Mouse (Mus musculus) midbrain, embryonic 14.5 days (tissue): ENCODE data around the gene Nrf1. TPM values are rescaled to one million over a fixed set of nuclear protein-coding genes. Genes with fewer than 3 reads are reported as not detected.

Source experiments
- ATAC-seq: fragments of 200-750 bp; cut with Nextera tagmentation; 2 replicates; pipeline ENCODE4 v1.8.0; 2017; ENCODE audit warnings: moderate number of reproducible peaks, moderate library complexity; ENCODE audit not compliant: low FRiP score, low TSS enrichment
- DNase-seq: peaks from one replicate; pipeline ENCODE4 v3.0.0-alpha.2; 2015
- H3K27ac ChIP-seq: fragments of 300-500 bp; sonication (generic); replicated peaks from 2 replicates; pipeline ENCODE4 v1.5.1; 2014; ENCODE audit warnings: mild to moderate bottlenecking, low read depth, low read length, moderate library complexity
- H3K27me3 ChIP-seq: fragments of 300-500 bp; sonication (generic); 2 replicates; pipeline ENCODE4 v1.6.1; 2014; ENCODE audit warnings: low read length, control low read depth, mixed read lengths; ENCODE audit not compliant: control insufficient read depth, insufficient read depth
- H3K36me3 ChIP-seq: fragments of 300-500 bp; sonication (generic); 2 replicates; pipeline ENCODE4 v1.6.1; 2014; ENCODE audit warnings: low read length, control low read depth; ENCODE audit not compliant: control insufficient read depth, insufficient read depth
- H3K4me1 ChIP-seq: fragments of 300-500 bp; sonication (generic); 2 replicates; pipeline ENCODE4 v1.6.1; 2014; ENCODE audit warnings: mild to moderate bottlenecking, antibody characterized with exemption, low read length, control low read depth; ENCODE audit not compliant: control insufficient read depth, insufficient read depth
- H3K4me2 ChIP-seq: fragments of 300-500 bp; sonication (generic); 2 replicates; pipeline ENCODE4 v1.6.1; 2014; ENCODE audit warnings: mild to moderate bottlenecking, low read length, moderate library complexity
- H3K4me3 ChIP-seq: fragments of 300-500 bp; sonication (generic); replicated peaks from 2 replicates; pipeline ENCODE4 v1.5.1; 2014; ENCODE audit warnings: low read depth, low read length
- H3K9ac ChIP-seq: fragments of 300-500 bp; sonication (generic); replicated peaks from 2 replicates; pipeline ENCODE4 v1.6.1; 2014; ENCODE audit warnings: mild to moderate bottlenecking, low read length, moderate library complexity
- H3K9me3 ChIP-seq: fragments of 300-500 bp; sonication (generic); 2 replicates; pipeline ENCODE4 v1.6.1; 2016; ENCODE audit warnings: low read length, control low read depth, mixed read lengths; ENCODE audit not compliant: control insufficient read depth
- WGBS: fragments of 180-500 bp; shearing (Covaris S2); extraction: QIAGEN DNeasy Blood & Tissue Kit; methylation state at CpG from one replicate; pipeline ENCODE4 v1.1.7; 2014; 5-methylcytosine and 5-hydroxymethylcytosine counted together
- polyA plus RNA-seq: library from polyadenylated mRNA; unstranded; fragments of >200 nt; fragmentation: Nextera tagmentation; extraction: Ambion mirVana; gene quantifications from 2 replicates; pipeline ENCODE4 v1.2.1, GENCODE M21; 2014

The Nrf1 gene
- polyA plus RNA-seq = 32.2 and 42.8 TPM in 2 replicates

GRCm38 (mm10) chr6:30047271-30048162, at the start of gene Nrf1:
TSS of gene Nrf1 (plus strand) at chr6:30047988.
- Histone ChIP-seq H3K27me3 (no peaks in the 10 kb centered on the region), H3K4me3 (peak within 1 kb of the TSS; percentile 96), H3K27ac (peak within 1 kb of the TSS; percentile 100), H3K4me2 (peak within 1 kb of the TSS; percentile 76), H3K4me1 (peaks cover 23% of the 10 kb centered on the region), H3K9ac (peak within 1 kb of the TSS; percentile 99), H3K36me3 (no peaks in the 10 kb centered on the region), H3K9me3 (no peaks in the 10 kb centered on the region)
- DNase-seq (peak; percentile 97), ATAC-seq (peak; percentile 95)
- WGBS = under 1% methylated on average over 69 of the region's 78 CpGs

- no peaks in the 10 kb centered on the region for H3K4me1 ChIP-seq
- no peak for DNase-seq
- H3K36me3 ChIP-seq = no peaks in the 10 kb centered on the region
- no peaks in the 10 kb centered on the region for H3K9me3 ChIP-seq
- no peak overlapping the region for H3K9ac ChIP-seq
- no peak for ATAC-seq
- H3K4me3 ChIP-seq = no peak overlapping the region
- H3K27me3 ChIP-seq = no peaks in the 10 kb centered on the region
- 78% methylated on average over 9 of the region's 9 CpGs for WGBS
- H3K27ac ChIP-seq = no peak overlapping the region
- H3K4me2 ChIP-seq = no peak overlapping the region
Measured at GRCm38 (mm10) chr6:29998140-29998539, 49.6 kb upstream of the Nrf1 start.

DNA sequence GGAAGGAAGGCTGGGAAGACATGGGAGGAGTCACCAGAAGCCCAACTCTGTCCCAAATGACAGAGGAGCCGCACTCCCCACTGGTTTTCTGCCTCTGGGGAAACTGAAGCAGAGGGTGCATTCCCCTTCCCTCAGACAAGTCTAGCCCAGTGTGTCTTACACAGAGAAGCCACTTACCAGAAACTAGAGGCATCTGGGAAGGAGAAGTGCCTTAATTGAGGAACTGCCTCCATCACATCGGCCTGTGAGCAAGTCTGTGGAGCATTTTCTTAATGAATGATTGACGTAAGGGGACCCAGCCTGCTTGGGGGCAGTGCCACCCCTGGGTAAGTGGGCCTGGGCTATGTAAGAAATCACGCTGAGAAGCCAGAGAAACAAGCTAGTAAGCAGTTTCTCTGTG, 49.0 kb upstream of the Nrf1 start:
- Histone ChIP-seq H3K27ac (no peak overlapping the region), H3K4me3 (no peak overlapping the region), H3K27me3 (no peaks in the 10 kb centered on the region), H3K9me3 (no peaks in the 10 kb centered on the region), H3K36me3 (no peaks in the 10 kb centered on the region), H3K9ac (no peak overlapping the region), H3K4me2 (no peak overlapping the region), H3K4me1 (no peaks in the 10 kb centered on the region)
- DNase-seq (no peak), ATAC-seq (no peak)
- 72% methylated on average over 4 of the region's 4 CpGs for WGBS

GRCm38 (mm10) chr6:30002628-30003027, 45.2 kb upstream of the Nrf1 start:
- H3K27me3 ChIP-seq = no peaks in the 10 kb centered on the region
- no peak for ATAC-seq
- H3K4me2 ChIP-seq = no peak overlapping the region
- no peak overlapping the region for H3K27ac ChIP-seq
- H3K36me3 ChIP-seq = no peaks in the 10 kb centered on the region
- no peak overlapping the region for H3K4me3 ChIP-seq
- no peaks in the 10 kb centered on the region for H3K9me3 ChIP-seq
- no peak overlapping the region for H3K9ac ChIP-seq
- no peaks in the 10 kb centered on the region for H3K4me1 ChIP-seq
- DNase-seq = no peak
- 72% methylated on average over 9 of the region's 9 CpGs for WGBS

DNA sequence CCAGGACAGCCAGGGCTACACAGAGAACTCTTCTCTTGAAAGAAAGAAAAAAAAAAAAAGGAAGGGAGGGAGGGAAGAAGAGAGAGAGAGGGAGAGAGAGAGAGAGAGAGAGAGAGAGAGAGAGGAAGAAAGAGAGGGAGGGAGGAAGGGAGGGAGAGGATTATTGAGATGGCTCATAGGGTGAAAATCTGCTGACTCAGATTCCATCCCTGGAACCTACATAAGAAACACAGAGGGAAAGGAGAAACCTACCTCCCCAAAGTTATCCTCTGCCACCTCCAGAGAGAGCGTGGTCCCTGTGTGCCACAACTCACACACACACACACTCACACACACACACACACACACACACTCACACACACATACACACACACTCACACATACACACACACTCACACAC, 41.9 kb upstream of the Nrf1 start:
- Histone ChIP-seq H3K27ac (no peak overlapping the region), H3K9ac (no peak overlapping the region), H3K4me1 (no peaks in the 10 kb centered on the region), H3K4me2 (no peak overlapping the region), H3K4me3 (no peak overlapping the region), H3K27me3 (no peaks in the 10 kb centered on the region), H3K36me3 (no peaks in the 10 kb centered on the region), H3K9me3 (no peaks in the 10 kb centered on the region)
- ATAC-seq (no peak), DNase-seq (no peak)
- 100% methylated on average over 1 of the region's 1 CpGs for WGBS

- no peak overlapping the region for H3K4me2 ChIP-seq
- 87% methylated on average over 7 of the region's 7 CpGs for WGBS
Measured at GRCm38 (mm10) chr6:30009204-30009603, 38.6 kb upstream of the Nrf1 start.

DNA sequence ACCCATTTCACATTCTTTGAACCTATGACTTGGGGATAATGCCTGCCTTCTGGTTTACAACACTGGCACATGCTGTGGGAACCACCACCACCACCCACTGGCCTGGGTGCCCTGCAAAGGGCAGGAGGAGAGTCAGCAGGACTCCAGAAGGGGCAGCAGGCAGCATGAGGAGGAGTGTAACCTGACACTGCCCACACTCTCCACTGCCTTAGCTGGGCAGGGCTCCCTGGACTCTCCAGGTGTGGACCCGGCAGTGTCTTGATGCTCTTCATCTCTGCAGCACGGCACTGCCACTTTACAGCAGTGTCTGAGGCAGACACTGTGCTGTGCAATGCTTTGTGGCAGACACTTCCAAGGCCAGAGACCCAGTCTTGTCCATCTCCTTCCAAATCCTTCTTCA, 34.3 kb upstream of the Nrf1 start:
- no peak overlapping the region for H3K27ac ChIP-seq
- no peak overlapping the region for H3K4me3 ChIP-seq
- 60% methylated on average over 2 of the region's 2 CpGs for WGBS
- ATAC-seq = no peak
- DNase-seq = no peak
- no peaks in the 10 kb centered on the region for H3K27me3 ChIP-seq
- no peaks in the 10 kb centered on the region for H3K36me3 ChIP-seq
- H3K9ac ChIP-seq = no peak overlapping the region
- H3K4me2 ChIP-seq = no peak overlapping the region
- no peaks in the 10 kb centered on the region for H3K9me3 ChIP-seq
- H3K4me1 ChIP-seq = no peaks in the 10 kb centered on the region

More at GRCm38 (mm10) chr6:30009204-30009603, 38.6 kb upstream of the Nrf1 start:
- no peak for ATAC-seq
- Histone ChIP-seq H3K27ac (no peak overlapping the region), H3K36me3 (no peaks in the 10 kb centered on the region), H3K4me3 (no peak overlapping the region), H3K4me1 (no peaks in the 10 kb centered on the region), H3K9ac (no peak overlapping the region), H3K9me3 (no peaks in the 10 kb centered on the region), H3K27me3 (no peaks in the 10 kb centered on the region)
- DNase-seq = no peak

- ATAC-seq (no peak), DNase-seq (no peak)
- no peaks in the 10 kb centered on the region for H3K36me3 ChIP-seq
- no peaks in the 10 kb centered on the region for H3K27me3 ChIP-seq
- H3K9me3 ChIP-seq = no peaks in the 10 kb centered on the region
- no peak overlapping the region for H3K4me2 ChIP-seq
- no peak overlapping the region for H3K9ac ChIP-seq
- H3K4me1 ChIP-seq = no peaks in the 10 kb centered on the region
- H3K27ac ChIP-seq = no peak overlapping the region
- no peak overlapping the region for H3K4me3 ChIP-seq
- 77% methylated on average over 5 of the region's 5 CpGs for WGBS
Measured at GRCm38 (mm10) chr6:30014187-30014864, 33.5 kb upstream of the Nrf1 start.
